8 mouse cellular contexts compared by ENCODE assay signal in the genomic region with DNA sequence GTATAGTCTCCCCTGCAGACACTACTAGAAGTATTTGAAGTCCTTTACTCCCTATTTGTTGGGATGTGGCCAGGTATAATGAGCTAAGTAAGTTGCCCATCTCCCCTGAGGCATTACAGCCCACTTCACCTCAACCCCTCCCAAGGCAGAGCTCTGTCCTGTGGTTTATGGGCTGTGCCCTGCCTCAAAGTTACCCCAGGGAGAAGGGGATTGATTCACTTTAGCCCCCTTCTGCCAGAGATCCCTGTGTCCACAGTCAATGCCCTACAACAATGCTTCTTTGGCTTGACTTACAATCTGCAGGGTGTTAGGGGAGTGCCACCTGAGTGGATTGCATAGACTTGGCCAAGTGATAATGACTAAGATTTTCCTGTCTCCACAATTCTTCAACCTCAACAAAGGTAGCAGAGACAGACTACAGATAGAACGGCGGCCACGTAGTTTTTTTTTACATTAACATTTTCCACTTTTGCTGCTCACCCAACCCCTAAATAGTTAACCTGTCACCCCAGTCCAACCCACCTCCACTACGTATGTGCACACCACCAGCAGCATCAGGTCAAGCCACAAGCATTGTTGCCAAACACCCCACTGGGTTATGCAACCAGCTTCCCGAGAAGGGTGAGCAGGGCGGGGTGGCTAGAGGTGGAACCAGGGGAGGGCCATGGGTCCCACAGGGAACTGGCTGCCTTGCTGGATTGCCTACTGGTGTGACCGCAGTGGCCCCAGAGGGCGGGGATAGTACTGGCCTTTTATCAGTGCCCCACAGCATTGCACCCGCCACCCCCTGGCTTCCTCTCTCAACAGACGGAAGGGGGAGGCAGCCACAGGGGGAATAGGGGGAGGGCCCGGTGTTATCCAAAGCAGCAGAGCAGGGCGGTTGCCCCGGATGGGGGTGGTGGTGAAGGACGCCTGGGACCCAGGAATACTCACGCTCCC. TPM values are rescaled to one million over a fixed set of nuclear protein-coding genes. Genes with fewer than 3 reads are reported as not detected.
DNase-seq lines count a peak whose midpoint lies in the region; ATAC-seq and TF ChIP-seq lines count a peak whose summit lies in the region.

A gene (minus strand): TSS at position 614 of the 939 bp plus-strand sequence.

- WGBS in hindbrain, embryonic 13.5 days, result 16% methylated on average over 15 of the region's 15 CpGs
- WGBS in liver, adult 2 months, result 3% methylated on average over 15 of the region's 15 CpGs

- no peak for TF ChIP-seq CTCF in C2C12 (IDR thresholded peaks at IDR 0.05; ENCODE audit: control insufficient read depth, insufficient read depth, insufficient read length)
- TF ChIP-seq CTCF in liver, adult 2 months (IDR thresholded peaks at IDR 0.05; ENCODE audit: low read depth, low read length), result no peak

- H3K4me1 ChIP-seq in hindbrain, embryonic 13.5 days (replicated peaks), result peaks cover 16% of the 10 kb centered on the region
- peaks cover 7% of the 10 kb centered on the region for H3K4me1 ChIP-seq in liver, adult 2 months (ENCODE audit: control insufficient read depth, insufficient read depth, low read length)

- H3K27me3 ChIP-seq in C2C12 (ENCODE audit: control insufficient read depth, insufficient read depth, insufficient read length), result no peaks in the 10 kb centered on the region
- peaks cover 38% of the 10 kb centered on the region for H3K27me3 ChIP-seq in hindbrain, embryonic 13.5 days
- H3K27me3 ChIP-seq in liver, adult 2 months (ENCODE audit: control insufficient read depth, insufficient read depth, low read length), result no peaks in the 10 kb centered on the region

- H3ac ChIP-seq in C2C12 (ENCODE audit: control insufficient read depth, insufficient read length, low read depth), result no peak within 1 kb of the TSS

- H3K36me3 ChIP-seq in C2C12 (ENCODE audit: control insufficient read depth, insufficient read depth), result no peaks in the 10 kb centered on the region
- no peaks in the 10 kb centered on the region for H3K36me3 ChIP-seq in hindbrain, embryonic 13.5 days
- H3K36me3 ChIP-seq in liver, adult 2 months (ENCODE audit: control insufficient read depth, insufficient read depth, low read length), result no peaks in the 10 kb centered on the region

- ATAC-seq in hindbrain, embryonic 13.5 days (ENCODE audit: low FRiP score), result peak; percentile 63; the same call in 1 of the 2 replicates
- peak; percentile 96 for ATAC-seq in monocyte, adult 5-6 weeks (replicated peaks; ENCODE audit: insufficient number of reproducible peaks, low FRiP score, low TSS enrichment, poor library complexity, severe bottlenecking)

- H3K4me2 ChIP-seq in hindbrain, embryonic 13.5 days, result peak within 1 kb of the TSS; percentile 6

- no peaks in the 10 kb centered on the region for H3K79me3 ChIP-seq in C2C12 (ENCODE audit: low read depth)

- H3K4me3 ChIP-seq in C2C12 (ENCODE audit: insufficient read depth, poor library complexity, severe bottlenecking), result no peak within 1 kb of the TSS
- no peak within 1 kb of the TSS for H3K4me3 ChIP-seq in hindbrain, embryonic 13.5 days
- H3K4me3 ChIP-seq in liver, adult 2 months (ENCODE audit: insufficient read depth, low read depth, low read length), result peak within 1 kb of the TSS; percentile 36; the same call in 1 of the 2 replicates

- H3K79me2 ChIP-seq in C2C12 (ENCODE audit: control insufficient read depth, insufficient read depth), result no peaks in the 10 kb centered on the region
- no peaks in the 10 kb centered on the region for H3K79me2 ChIP-seq in liver, adult 2 months (ENCODE audit: control insufficient read depth, insufficient read depth, low read length)

- peak; percentile 52 for DNase-seq in adipocyte (ENCODE audit: low spot score)
- peak; percentile 61 for DNase-seq in fat pad, adult 2 months (ENCODE audit: extremely low read depth, low read depth, low spot score)
- peak; percentile 97 for DNase-seq in liver, adult 2 months (ENCODE audit: extremely low read depth, low read depth, low spot score)
- DNase-seq in thymus, postnatal 25 days, result peak; percentile 76
- DNase-seq in right cerebral cortex, postnatal 14 days, result no peak

- no peak within 1 kb of the TSS for H3K27ac ChIP-seq in hindbrain, embryonic 13.5 days
- H3K27ac ChIP-seq in liver, adult 2 months (replicated peaks; ENCODE audit: insufficient read depth, low read depth, low read length), result peak within 1 kb of the TSS; percentile 86

- no peaks in the 10 kb centered on the region for H3K9me3 ChIP-seq in hindbrain, embryonic 13.5 days

- peak; percentile 86 for TF ChIP-seq POLR2A in liver, adult 2 months (IDR thresholded peaks at IDR 0.05; ENCODE audit: extremely low read depth, insufficient read depth, low read length)

- H3K9ac ChIP-seq in hindbrain, embryonic 13.5 days, result no peak within 1 kb of the TSS
- peak within 1 kb of the TSS; percentile 78 for H3K9ac ChIP-seq in liver, adult 2 months (ENCODE audit: low read depth, low read length)

TF ChIP-seq in C2C12, 6 proteins besides CTCF, POLR2A, EP300 and RAD21:
- TF ChIP-seq CEBPB (IDR thresholded peaks at IDR 0.05; ENCODE audit: low read depth), result peak; percentile 96
- no peak for TF ChIP-seq MAX (IDR thresholded peaks at IDR 0.05)

RNA-seq across cellular contexts. Expression of the gene that starts here (rescaled TPM):
- polyA plus RNA-seq in C2C12 (2012; fragmentation: generic; extraction: Trizol), result 0.25 TPM
- polyA plus RNA-seq in hindbrain, embryonic 13.5 days (2015; fragmentation: Nextera tagmentation; extraction: Ambion mirVana), result 1.1 and 1.4 TPM in 2 replicates
- 0.40 and 0.74 TPM in 2 replicates for total RNA-seq in liver, adult 2 months (2014; rRNA removed)
- 2.3 and 4.9 TPM in 2 replicates for polyA plus RNA-seq in liver, adult 2 months (2012; rRNA removed)
- 85.2 to 136 TPM (median 112 TPM) in 3 replicates for total RNA-seq in monocyte, adult 5-6 weeks (2017)

Comparison
In these comparisons a context has a peak if more than half of its experiments do, and no peak if none do; other contexts are left out.
1. RNA of the gene that starts here (total RNA-seq): 85.2 to 136 TPM in monocyte, adult 5-6 weeks; 0.40 to 0.74 TPM in liver, adult 2 months; every median in the first group is over 10 times any median in the second.